Mouse (Mus musculus): ENCODE measurements at regions not wholly inside any gene's neighbourhood (a gene's known extent, or its start where the extent isn't known, plus 50 kb on each side); places are given as distances from the start of the nearest gene placed in this dataset.
A peak's percentile ranks its signal among the peaks of the same experiment; 100 is the strongest.
"Not testable (repeated sequence)": the region's sequence is repeated elsewhere in the genome, so short reads cannot be mapped to it uniquely, and the experiment has no call there.

DNA sequence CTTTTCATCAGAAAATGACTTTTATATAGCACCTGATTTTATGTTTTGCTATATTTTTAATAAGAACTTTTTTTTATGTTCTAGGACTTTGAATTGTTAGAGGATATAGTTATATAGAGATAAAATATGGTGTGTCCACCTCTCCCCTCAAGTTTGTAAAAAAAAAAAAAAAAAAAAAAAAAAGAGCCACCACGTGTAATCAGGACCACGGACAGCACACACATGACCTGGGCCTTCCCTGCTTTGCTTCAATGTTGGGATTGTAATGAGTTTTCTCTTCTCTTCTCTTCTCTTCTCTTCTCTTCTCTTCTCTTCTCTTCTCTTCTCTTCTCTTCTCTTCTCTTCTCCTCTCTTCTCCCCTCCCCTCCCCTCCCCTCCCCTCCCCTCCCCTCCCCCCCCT lies 78.5 kb downstream of the 1700010I14Rik start:
- DNase-seq (ENCODE audit: low spot score in 2 of 2), result not testable (repeated sequence)

DNA sequence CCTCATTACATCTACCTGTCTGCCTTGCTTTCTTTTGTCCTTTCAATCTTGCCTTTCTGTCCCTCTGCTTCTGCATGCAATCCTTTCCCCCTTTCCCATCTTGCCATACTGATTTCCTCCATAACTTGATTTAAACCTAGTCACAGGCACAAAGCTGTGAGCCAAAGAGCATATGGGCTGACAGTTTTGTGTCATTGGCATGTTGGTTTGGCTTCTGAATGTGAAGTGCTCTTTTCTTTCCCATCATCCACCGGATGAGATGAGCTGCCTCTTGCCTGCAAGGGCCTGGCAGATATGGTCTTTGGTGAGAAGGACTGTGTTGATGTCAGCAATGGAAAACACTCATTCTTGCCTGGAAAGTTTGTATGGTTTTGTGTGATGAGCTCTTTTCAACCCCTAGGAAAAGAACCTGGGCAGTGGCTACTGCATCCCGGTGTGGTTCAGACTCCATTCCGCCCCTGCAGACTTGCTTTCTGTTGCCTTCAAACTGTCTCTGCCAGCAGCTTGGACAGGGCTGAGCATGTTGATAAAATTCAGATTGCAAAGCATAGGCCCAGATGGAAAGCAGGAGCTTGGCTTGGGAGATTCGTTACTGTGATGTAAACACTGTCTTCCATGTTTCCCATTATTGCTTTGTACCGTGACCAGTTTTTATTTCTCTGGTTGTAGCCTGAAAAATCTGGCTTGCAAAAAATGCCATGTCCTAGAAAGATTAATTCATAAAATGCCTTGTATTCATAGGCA lies 80.9 kb downstream of the 1700010I14Rik start:
- DNase-seq (ENCODE audit: low spot score in 2 of 2), result no peak

DNA sequence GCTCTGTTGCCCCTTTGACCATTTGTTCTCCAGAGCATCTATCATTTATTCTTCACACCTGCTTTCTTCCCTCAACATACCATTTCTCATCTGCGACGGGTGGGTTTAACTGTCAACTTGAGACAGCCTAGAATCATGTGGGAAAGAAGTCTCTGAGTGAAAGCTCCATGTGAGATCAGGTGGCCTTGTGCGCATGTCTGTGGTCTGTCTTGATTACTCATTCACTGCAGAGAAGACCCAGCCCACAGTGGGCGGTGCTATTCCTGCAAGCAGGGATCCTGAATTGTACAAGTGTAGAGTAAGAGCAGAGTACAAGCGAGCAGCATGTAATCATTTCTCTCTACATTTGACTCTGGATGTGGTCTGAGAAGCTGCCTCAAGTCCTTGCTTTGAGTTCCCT lies 95.5 kb downstream of the 1700010I14Rik start:
- peak in 1 of 2 experiments; percentile 23 for DNase-seq (ENCODE audit: low spot score in 2 of 2)

DNA sequence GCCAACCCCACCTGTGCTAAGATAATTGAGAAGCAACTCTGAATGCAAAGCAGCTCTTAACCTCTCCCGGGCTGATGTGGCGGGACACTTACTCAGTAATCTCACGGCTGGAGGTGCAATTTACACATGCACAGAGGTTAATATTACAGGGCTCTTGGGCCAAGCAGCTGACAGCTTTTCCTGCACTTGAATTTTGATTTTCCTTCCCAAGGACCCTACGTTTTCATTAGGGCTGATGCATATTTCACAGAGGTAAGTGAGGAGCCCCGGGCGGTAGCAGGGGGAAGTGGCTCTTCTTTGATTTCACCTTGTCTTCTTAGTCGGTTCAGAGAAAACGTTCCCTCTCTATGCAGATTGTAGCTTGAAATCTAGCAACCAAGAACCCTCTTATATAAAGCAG lies 139.7 kb downstream of the 1700010I14Rik start:
- no peak for DNase-seq (ENCODE audit: low spot score in 2 of 2)

DNA sequence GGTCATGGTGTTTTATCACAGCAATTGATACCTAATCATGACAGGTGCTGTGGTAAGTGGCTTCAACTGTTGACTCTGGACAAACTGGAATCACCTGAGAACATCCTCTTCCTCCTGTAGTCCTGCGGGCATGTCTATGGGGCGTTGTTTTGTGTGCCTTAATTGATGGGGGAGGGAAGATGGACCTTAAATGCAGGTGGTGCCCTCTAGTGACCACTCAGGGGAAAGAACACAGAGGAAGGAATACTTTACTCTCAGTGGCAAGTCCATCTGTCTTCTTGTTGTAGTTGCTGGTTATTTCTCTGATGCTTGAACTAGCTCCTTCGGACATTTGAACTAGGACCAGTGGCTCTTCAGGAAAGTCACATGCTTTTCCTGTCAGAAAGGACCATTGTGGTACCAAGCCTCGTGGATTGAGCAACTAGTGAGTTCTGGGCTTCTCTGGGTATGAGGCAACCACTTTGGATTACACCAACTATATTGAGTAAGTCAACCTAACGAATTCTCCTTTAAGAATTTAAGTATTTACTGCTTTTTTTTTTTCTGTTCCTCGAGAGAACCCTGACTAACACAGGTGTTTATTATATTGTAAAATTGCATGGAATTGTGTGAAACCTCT lies 157.6 kb downstream of the 1700010I14Rik start:
- DNase-seq (ENCODE audit: low spot score in 2 of 2), result no peak

DNA sequence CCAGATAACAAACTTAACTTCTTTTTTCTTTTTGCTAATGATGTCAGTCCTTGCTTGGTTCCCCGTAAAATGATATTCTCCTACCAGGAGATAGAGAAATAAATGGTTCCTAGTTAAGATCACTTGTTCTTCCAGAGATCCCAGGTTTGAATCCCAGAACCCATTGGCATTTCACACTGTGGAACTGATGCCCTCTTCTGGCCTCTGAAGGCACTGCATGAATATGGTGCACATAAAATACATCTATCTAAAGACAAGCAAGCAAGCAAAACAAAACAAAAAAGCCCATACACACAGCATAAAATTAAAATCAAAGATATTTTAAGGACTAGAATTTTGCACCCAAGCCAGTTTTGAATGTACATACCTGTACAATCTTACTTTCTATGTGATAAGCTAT lies 162.5 kb downstream of the 1700010I14Rik start:
- no peak for DNase-seq (ENCODE audit: low spot score in 2 of 2)

DNA sequence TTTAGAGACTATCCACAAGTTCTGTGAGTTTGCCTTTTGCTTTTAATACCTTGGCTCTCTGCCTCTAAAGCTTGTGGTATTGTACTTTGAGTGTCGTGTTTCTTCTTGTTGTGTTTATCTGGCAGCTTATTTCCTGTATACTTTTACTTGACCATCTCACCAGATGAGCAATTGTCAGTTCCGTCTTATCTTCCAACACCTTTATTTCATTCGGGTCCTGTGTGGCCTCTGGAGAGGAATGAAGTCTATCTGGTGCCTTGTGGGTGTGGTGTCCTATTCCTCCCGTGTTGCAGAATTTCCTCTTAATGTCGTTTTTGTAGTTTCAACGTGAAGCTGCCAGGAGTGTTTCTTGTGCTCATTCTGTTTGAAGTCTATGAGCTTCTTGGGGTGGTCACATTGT lies 174.0 kb downstream of the 1700010I14Rik start:
- DNase-seq (ENCODE audit: low spot score in 2 of 2), result no peak

DNA sequence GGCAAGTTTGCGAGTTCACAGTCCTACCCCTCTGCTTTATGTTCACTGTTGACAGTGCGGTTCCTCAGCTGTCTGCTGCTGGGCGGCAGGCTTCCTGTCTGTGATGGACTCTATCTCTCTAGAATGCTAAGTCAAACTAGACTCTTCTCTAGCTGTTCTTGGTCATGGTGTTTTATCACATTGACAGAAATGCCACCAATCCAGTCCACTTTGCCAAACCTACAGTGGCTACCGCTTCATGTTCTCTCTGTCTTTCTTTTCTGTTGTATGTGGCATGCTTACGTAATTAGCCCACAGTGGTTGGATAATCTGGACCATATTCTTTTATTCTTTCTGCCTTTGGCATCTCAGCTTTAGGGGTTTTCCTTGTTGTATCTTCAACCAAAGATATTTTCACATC lies 174.5 kb downstream of the 1700010I14Rik start:
- no peak for DNase-seq (ENCODE audit: low spot score in 2 of 2)

DNA sequence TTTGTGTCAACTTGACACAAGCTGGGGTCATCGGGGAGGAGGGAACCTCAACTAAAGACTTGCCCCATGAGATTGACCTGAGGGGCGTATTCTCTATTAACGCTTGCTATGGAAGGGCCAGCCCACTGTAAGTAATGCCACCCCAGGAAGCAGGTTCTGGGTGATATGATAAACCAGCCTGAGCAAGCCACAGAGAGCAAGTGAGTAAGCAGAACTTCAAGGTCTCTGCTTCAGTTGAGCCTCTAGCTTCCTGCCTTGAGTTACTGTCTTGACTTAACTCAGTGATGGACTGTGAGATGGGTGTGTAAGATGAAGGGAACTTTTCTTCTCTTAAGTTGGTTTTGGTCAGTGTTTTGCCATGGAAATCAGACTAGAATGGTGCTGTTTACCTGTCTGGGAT lies 175.2 kb downstream of the 1700010I14Rik start:
- no peak for DNase-seq (ENCODE audit: low spot score in 2 of 2)

DNA sequence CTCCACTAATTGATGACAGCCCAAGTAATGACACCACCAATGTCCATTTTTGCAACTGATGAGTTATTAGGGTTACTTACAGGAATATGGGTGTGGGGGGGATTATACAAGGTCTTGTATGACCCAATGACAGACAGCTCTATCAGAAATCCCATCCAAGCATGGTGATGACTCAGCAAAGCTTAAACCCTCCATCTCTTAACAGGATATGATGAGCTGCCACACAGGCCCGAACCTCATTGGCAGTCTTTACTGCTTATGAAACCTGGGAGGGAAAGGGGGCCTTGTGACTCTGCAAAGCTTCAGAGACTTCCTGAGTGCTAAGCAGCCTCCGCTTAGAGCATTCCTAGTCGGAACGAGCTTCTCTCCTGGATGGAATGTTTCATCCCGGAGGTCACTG lies 176.4 kb downstream of the 1700010I14Rik start:
- no peak for DNase-seq (ENCODE audit: low spot score in 2 of 2)

DNA sequence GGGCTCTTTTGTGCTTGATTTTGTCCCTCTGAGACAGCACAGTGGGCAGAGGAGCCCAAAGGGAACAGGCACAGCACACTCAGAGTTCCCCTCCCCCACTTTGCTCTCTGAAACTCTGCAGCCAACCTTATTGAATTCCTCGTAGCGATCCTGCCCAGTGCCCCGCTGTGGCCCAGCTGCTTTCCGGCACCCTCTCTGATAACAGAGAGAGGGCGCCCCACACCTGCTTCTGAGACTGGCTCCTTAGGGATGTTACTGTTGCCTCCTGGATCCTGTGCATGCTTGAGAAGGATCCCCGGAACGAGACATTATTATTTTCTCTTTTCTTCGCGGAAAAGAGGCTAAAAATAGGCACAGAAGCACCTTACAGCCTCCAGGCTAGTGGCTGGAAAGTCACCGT lies 179.0 kb downstream of the 1700010I14Rik start:
- no peak for DNase-seq (ENCODE audit: low spot score in 2 of 2)

DNA sequence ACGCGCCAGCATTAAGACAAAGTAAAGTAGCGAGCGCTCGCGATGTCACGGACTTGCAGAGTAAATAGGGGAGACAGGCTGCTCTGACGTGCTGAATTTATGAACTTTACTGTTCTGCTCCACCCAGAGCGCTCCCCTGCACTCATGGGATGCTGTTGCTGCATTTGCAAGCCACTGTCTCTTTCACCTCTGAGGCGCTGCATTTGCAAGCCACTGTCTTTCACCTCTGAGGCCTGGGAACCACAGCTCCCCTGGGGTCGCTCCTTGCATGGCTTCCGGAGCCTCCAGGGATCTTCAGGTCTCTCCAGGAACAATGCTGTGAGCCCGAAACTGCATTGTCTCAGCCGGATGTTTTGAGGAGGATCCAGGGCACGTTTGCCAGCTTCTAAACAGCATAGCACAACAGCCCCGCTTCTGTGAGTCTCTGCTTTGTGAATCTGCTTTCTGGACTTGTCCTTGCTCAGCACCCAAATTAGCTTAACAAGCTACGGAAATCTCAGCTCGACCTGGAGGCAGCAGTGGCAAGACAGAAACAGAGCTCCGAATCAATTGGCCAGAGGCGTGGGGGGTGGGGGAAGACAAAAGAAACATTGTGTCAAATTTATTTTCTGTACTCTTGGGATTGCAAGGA lies 179.6 kb downstream of the 1700010I14Rik start:
- no peak for DNase-seq (ENCODE audit: low spot score in 2 of 2)

DNA sequence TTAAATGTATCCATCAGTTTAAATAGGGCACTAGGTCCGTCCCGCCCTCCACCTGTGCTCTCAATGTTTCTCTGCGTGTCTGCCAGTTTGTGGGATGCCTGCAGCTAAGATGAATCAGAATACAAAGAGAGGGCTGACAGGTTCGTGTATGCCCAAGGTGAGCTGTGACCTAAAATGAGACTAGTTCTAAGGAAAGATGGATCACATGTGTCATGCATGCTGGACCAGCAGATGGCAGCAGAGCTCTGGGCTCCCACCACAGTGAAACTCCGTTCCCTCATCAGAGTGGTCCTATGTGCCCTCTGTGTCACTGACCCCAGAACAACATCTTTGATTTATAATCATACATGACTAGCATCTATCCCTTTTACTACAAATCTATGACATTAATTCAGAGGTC lies 180.3 kb downstream of the 1700010I14Rik start:
- DNase-seq (ENCODE audit: low spot score in 2 of 2), result peak in 1 of 2 experiments; percentile 74

DNA sequence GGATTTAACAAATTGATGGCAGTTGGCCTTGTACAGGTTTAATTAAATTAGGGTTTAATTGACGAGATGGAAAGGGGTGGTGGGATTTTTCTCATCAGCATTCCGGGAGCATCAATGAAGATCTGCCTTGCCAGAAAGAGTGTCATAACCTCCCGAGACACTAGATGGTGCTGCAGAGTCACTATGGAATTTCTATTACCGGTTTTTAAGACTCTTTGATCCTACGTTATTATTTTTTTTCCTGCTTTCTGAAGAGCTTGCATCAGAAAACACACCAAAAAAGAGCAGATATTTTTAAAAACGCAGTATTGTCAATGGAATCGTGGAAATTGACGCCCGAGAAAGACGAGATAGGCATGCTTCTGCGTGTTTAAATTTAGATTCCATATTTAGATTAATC lies 181.2 kb downstream of the 1700010I14Rik start:
- peak in 1 of 2 experiments; percentile 63 for DNase-seq (ENCODE audit: low spot score in 2 of 2)

DNA sequence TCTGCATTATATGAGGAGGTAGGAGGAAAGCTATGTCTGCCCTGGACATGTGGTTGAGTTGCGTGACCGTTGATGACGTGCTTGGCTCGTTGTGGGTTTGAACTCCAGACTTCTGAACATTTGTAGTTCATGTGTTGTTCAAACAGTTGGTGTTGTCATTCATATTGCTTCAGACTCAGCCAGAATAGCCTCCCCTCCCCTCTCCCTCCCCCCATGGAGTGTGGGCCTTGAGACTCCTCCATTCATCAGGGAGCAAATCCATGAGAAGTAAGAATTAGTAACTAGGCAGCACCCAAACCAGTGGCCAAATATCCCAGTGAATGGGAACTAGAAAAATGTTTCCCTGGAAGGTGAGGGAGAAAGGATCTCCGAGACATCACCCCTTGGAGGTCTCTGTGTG lies 209.0 kb downstream of the 1700010I14Rik start:
- no peak for DNase-seq (ENCODE audit: low spot score in 2 of 2)

DNA sequence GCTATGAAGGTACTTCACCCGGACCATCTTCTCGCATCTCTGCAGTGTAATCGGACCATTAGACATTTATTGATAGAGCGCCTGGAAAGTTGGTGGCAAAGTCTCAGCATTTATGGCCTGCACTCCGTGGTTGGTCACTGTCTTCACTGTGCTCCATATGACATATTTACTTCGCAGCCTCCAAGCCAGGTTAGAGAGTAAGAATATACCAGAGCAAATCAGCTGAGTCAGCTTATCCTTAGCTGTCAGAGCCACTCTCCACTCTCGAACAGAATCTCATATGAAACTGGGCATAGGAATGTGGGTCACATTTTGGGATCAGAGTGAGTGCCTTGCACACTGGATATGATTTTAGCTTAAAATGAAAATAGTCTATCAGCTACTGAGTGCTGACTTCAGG lies 212.3 kb downstream of the 1700010I14Rik start:
- DNase-seq (ENCODE audit: low spot score in 2 of 2), result no peak

DNA sequence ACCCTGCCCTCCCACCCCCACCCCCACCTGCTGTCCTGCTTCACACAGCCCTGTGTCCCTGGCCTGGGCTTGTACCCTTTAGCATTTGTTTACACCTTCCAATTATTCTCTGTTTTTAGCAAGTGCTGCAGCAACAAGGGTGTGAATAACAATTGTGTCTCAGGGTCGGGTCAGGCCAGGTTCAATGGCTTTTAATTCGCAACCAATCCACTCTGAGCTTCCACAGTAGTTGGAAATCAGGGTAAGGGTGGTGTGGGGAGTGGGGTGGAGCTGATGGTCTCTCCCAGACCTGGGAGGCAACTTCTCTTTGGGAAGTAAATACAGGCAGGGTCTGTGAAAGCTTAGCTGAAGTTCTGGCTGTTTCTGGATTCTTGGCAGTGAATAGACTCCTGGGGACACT lies 214.4 kb downstream of the 1700010I14Rik start:
- no peak for DNase-seq (ENCODE audit: low spot score in 2 of 2)

DNA sequence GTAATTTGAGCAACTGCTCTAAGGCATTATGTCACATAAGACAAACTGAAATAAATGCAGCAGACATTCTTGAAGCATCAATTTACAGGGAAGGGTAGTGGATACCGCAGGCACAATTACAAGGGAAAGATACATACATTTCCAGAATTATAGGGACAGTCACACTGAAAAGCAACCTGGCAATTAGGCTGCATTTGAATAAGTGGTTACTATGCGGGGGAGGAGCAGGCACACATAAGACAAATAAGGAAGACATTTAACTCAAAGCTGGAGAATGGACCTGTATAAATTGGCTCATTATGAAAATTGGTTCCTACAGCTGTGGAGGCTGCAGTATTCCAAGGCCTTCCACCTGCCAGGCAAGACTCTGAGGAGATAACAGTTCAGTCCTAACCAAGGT lies 211.2 kb upstream of the Gm17728 start:
- DNase-seq (ENCODE audit: low spot score in 2 of 2), result no peak

DNA sequence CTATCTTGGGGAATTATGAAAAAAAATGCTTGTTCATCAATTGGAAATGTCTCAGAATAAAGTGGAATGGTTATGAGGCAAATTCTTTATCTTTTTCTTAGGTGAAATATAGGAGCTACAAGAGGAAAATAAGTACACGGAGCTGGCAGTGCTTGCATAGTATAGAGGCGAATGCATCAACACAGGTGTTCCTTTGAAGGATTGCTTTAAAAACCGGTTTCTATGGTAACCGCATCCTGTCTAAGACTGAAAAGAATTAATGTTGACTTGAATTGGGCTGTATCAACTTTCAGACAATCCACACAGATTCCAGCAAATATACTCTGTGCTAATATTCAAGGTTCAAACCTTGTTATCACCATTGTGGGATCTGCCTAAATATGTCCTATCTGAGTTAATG lies 198.8 kb upstream of the Gm17728 start:
- no peak for DNase-seq (ENCODE audit: low spot score in 2 of 2)

DNA sequence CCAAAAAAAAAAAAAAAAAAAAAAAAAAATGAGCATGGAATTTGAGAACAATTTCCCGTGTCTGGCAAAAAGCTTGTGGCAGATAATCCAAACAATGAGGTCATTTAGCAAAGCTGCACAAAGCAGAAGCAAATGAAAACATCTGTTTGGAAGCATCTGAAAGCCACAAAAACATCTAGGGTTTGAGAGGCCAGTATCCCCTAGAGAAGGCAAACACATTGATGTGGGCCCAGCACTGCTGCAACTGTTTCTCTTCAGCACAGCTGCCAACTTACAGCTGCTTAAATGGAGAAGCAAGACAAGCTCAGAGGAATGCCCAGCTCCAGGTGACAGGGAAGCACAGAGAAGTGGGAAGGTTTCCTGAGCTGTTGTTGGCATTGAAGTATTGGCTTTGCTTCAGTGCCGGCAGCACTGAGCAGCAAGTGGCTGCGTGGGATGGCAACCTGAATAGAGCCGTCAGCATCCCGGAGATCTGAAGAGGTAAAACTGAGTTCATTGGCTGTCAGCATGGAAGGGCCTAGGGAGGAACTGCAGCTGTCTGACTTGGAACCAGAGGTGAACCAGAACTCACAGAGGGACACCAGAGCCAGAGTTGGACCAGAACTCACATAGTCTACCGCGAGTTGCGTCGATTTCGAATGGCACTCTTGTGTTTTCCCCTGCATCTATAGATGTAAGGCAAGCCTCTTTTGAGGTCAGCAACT lies 193.8 kb upstream of the Gm17728 start:
- no peak for DNase-seq (ENCODE audit: low spot score in 2 of 2)

DNA sequence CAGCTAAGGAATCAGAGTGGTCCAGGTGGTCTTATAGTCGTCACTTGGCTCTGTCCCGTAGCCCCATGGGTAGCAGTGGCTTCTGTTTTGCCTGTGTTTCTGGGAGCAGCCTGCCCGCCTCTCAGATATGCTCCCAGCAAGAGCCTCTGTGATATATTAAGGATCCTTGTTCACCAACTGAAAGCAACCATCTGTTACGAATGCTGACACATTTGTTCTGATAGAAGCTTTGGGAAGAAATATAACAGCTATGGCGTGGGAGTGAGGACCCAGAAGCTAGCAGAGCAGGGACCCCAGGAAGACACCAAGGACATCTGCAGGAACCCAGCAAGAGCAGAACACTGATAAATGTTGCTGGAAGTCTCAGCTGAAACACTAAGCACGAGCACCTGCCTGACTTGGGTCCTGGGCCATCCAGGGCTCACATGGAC lies 186.7 kb upstream of the Gm17728 start:
- DNase-seq (ENCODE audit: low spot score in 2 of 2), result no peak

DNA sequence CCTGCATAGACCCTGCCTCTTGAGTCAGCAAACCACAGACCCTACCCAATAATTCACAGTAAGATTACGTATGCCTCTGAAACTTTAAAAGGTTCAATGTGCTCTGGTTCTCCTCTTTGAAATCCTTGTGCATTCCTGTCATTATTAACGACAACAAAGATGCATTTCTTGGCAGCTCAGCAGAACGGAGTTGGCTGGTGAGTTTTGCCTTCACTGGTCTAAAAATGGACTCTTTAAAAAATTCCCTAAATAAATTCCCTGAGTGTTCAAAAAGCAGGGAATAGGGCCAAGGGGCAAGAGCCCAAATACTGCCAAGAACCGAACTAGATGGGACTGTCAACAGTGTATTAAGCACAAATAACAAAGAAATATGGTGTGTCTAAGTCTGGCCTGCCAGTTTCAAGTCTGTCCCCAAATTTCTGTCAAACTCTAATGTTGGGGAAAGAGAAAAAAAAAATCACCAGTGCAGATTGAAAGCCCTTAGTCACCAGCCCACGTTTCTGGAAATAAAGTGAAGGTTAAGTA lies 163.2 kb upstream of the Gm17728 start:
- DNase-seq (ENCODE audit: low spot score in 2 of 2), result no peak
